Mouse (Mus musculus) frontal cortex, adult 2 months (tissue): ENCODE measurements around the gene Nacc1. TPM values are rescaled to one million over a fixed set of nuclear protein-coding genes. Genes with fewer than 3 reads are reported as not detected.

Experiments used
- DNase-seq, 2 experiments: peaks; one replicate each; pipeline ENCODE4 v3.0.0; 2022; ENCODE audit warnings: low spot score in 1 of 2; ENCODE audit errors: extremely low spot score in 1 of 2
- polyA plus RNA-seq: library from polyadenylated mRNA; depleted of rRNA; stranded (reverse); fragments of >200 nt; gene quantifications from 2 replicates; pipeline ENCODE4 v1.2.3, GENCODE M21; 2012

Gene Nacc1
- polyA plus RNA-seq, 1 experiment: 79.8 TPM

DNA sequence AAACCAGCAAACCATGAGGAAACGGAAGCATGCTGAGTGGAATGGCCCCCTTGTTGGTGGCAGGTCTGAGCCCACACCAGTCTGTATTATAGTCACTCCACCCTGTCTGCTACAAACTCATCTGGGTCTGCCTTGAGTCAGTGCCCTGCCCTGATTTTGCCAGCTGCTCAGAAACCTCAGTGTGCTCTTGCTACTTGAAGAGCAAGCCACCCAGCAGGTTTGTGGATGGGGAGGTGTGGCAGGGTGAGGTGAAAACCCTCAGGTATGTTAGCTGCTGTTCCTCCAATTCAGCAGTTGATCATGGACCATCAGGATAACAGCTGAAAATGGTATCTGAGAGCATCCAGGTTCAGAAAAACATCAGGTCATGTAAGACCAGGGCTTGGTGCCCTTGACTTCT lies 19.6 kb downstream of the Nacc1 start:
- no peak for DNase-seq

GRCm38 (mm10) chr8:84665385-84665893 lies 22.2 kb downstream of the Nacc1 start:
- no peak for DNase-seq

DNA sequence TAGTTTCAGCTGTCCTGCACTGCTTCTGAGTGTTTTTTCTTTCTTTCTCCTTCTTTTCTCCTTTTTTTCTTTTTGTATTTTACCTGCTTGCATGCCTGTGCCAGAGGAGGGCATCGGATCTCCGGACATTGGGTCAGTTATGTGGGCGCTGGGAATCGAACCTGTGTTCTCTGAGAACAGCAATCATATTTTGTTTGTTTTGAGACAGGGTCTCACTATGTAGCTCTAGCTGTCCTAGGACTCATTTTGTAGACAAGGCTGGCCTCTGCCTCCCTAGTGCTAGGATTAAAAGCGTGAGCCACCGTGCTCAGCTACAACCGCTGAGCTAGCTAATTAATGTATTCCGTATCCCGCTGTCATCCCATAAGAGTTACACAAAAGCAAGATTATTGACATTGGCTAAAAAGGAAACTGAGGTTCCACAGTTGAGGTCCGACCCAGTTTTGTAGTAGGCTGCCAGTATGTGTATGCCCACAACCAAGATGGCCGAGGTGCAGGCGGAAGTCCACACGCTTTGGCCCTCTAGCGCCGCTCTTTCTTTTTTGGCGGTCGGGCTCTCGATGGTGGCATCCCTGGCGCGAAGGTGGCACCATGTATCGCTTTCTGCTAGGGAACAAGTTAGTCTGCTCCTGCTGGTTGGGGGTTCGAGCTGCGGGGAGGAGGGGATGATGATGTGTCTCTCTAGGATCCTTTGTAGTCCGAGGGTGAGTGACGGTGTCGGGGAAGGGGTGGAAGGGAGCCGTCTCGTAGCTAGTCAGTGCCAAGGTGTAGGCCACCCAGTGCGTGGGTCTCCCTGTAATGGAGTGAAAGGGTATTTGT lies 22.9 kb downstream of the Nacc1 start:
- peak; percentile 65 to 83 for DNase-seq

GRCm38 (mm10) chr8:84663483-84664327 lies 24.0 kb downstream of the Nacc1 start:
- DNase-seq: peak; percentile 95 to 98

- peak; percentile 91 to 97 for DNase-seq
These were observed 25.0 kb downstream of the Nacc1 start, which contains the start of gene Ier2 for GRCm38 (mm10) chr8:84662581-84663065. Gene Ier2 (minus strand): TSS chr8:84662852.

DNA sequence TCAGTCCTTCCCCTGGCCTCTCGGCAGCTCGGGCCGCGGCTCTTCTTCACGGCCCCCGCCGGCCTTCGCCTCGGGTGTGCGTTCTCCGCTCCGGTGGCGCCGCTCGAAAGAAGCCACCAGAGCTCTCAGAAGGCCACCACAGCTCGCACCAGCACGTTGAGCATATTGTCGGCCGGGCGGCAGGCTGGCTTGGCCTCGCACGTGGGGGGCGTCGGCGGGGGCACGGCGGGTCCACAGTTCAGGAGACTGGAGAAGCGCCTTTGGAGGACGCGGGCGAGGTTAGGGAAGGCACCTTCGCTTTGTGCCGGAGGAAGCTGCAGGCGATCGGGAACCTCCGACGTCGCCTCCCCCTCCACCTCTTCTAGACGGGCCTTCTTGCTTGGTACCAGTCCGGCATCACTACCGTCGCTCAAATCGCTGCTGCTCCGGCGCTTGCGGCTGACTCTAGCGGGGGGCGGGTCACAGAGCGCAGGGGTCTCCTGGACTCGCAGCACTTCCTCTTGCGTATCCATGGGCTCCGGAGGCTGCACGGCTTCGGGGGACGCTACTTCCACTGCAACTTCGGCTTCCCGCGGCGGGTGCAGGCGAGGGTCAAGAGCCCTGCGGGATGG lies 25.6 kb downstream of the Nacc1 start:
- DNase-seq: no peak

DNA sequence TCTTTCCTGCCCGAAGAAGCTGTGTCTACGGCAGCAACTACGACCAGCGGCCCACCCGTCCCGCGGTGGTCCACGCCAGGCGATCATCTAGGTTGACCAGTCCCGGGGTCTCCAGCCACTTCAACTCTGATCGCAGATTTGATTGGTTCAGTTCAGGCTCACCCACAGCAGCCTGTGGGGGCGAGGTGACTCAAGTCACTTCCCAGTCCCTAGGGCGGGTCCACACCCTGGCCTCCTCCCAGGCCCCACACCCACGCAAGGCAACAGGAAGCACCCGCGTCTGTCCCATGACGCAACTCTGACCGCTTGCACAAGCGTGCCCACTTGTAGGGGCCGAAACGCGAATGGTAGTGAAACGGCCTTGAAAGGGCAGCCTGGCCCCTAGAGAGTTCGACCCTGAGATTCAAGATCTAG lies 26.2 kb downstream of the Nacc1 start:
- DNase-seq: peak in 1 of 2 experiments; percentile 54

DNA sequence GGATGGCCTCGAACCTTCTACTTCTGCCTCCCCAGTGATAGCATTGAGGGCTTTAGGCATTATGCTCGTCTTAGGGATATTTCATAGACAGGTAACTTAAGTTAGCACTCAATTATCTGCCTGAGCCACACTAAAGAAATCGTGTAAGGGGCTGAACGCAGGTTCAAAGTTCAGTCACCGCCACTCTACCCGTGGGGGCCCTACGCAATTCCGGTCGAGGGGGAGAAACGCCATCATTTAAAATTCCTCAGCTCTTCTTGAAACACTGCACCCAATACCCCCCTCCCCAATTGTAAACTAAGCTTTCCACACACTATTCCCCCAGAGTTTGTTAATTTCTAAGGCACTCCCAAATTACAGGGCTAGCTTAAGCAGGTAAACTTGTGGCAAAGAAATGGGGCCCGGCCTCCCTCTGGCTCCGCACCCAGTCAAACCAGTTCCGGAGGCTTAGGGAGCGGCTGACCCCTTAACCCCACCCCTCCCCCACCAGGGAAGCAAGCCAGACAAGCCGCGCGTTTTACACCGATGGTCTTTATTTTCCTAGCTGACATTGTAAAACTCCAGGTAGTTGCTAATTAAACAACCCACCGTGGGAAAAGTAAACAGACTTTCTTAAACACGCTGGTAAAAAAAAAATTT lies 26.7 kb downstream of the Nacc1 start:
- no peak for DNase-seq

DNA sequence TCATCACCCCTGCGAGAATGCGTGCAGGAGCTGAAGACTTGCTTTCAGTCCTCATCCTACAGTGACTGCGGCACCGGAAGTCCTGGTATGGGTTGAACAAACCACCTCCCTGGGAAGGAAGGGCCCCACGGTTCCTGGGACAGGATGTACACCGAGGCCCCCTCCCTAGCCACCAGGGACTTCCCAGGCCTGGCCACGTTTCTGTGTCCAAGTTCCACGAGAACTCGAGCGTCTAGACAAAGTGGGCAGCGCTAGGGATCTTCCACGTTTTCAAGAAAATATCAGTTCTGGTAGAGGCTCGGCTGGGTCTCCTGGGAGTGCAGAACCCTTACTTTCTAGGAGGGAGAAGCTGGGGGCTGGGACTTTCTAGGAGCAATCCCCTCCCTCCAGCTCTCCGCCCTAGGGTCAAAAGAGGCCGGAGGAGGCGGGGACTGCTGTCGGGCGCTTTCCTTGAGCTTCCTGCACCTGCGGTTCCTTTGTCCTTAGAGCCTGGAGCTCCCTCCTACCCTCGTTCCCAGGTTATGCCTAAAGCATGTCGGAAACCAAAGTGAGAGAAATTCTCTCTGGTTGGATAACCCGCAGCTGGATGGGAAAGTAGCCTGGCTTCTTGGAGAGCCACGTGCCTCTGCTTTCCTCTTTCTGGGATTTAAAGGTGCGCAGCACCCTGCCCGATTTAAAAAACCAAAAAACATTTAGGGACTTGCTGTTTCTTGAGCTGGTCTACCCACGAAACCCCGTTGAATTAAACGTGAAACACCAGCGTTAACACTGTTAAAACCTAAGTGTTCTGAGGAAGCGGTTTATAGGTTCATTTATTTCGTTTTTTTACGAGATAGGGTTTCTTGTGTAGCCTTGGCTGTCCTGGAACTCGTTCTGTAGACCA lies 27.5 kb downstream of the Nacc1 start:
- no peak for DNase-seq

DNA sequence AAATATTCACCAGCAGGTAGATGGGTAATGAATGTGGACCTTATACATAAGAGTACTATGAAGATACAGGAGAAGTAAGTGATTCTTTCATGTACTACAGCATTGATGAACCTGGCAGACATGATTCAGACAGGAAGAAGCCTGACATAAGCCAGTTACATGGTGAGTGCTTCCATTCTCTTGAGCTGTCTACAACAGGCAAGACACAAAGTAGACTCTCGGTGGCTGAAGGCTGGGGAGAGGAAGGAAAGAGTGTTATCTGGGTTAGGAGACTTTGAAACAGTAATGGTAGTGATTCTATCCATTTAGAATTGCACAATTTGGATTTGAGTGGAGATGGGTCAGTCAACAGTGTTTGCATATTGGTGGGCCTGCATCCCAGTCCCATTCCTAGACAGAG lies 28.7 kb downstream of the Nacc1 start:
- DNase-seq: no peak

GRCm38 (mm10) chr8:84657680-84658079 lies 30.0 kb downstream of the Nacc1 start:
- no peak for DNase-seq

DNA sequence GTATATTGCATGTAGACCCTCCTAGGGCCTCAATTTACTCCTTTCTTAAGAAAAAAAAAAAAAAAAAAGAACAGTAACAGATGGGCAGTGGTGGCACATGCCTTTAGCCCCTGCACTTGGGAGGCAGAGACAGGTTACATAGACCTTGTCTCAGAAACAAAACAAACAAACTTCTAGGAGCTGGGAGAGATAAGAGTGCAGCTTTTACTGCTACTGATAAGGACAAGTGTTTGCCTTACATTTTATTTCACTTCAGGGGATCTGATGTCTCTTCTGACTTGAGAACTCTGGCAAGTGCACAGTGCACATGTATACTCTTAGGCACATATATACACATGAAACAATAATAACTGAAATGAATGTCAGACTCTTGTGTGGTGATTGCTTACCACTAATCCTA lies 30.5 kb downstream of the Nacc1 start:
- DNase-seq: no peak

GRCm38 (mm10) chr8:84656641-84657126 lies 31.0 kb downstream of the Nacc1 start:
- no peak for DNase-seq

GRCm38 (mm10) chr8:84656191-84656525 lies 31.5 kb downstream of the Nacc1 start:
- DNase-seq: no peak

DNA sequence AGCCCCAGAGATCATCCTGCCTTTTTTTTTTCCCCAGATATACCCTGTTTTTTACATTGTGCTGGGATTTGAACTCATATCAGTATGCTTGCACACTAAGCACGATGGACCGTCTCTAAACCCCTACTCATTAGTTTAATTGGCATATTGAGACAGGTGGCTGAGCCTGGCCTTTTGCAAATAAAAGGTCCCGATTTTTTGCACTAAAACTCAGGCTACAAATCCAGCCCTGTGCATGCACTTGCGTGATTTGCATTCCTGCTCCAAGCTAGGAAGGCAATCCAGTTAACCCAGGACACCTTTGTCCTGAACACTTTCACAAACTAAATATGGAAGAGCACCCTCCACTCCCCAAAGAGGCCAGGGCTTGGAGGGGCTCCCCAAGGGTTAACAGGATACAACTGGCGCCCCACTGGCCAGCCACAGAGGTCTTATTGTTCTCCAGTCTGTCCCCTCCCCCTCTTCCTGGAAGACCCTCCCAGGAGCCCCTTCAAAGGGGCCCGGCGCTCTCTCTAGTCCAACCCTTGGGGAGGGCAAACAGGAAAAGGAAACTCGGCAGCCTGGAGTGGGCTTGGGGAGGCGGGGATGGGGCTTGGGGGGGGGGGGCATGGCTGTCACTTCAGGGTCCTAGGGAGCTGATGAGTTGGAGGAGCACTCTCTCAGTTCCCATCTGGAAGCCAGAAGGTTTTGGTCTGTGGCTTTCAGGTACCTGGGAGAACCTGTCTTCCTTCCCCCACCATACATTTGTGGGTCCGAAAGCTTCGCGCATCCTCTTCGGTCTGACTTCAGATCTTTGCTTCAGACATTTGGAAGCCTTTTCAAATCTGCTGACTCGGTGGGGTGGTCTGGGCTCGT lies 32.1 kb downstream of the Nacc1 start:
- no peak for DNase-seq

- DNase-seq: no peak
These were observed 33.1 kb downstream of the Nacc1 start for GRCm38 (mm10) chr8:84654597-84654996.

- DNase-seq: no peak
These were observed 34.5 kb downstream of the Nacc1 start for GRCm38 (mm10) chr8:84653092-84653631.

GRCm38 (mm10) chr8:84650213-84650612 lies 37.4 kb downstream of the Nacc1 start:
- no peak for DNase-seq
